Mouse (Mus musculus) liver, embryonic 11.5 days (tissue): ENCODE data around the gene Msln. TPM values are rescaled to one million over a fixed set of nuclear protein-coding genes. Genes with fewer than 3 reads are reported as not detected.

Source experiments
- ATAC-seq: fragments of 200-750 bp; cut with Nextera tagmentation; replicated peaks from 2 replicates; pipeline ENCODE4 v1.8.0; 2017; ENCODE audit warnings: moderate number of reproducible peaks, mild to moderate bottlenecking, moderate TSS enrichment, moderate library complexity; ENCODE audit not compliant: low FRiP score
- DNase-seq: peaks from one replicate; pipeline ENCODE4 v3.0.0-alpha.2; 2017; ENCODE audit warnings: low spot score
- H3K27ac ChIP-seq: fragments of 300-500 bp; sonication (generic); 2 replicates; pipeline ENCODE4 v1.5.1; 2014; ENCODE audit warnings: mild to moderate bottlenecking, low read depth, low read length, control low read depth
- H3K27me3 ChIP-seq: fragments of 300-500 bp; sonication (generic); replicated peaks from 2 replicates; pipeline ENCODE4 v1.6.1; 2014; ENCODE audit warnings: low read length, mixed read lengths; ENCODE audit not compliant: control insufficient read depth, insufficient read depth
- H3K36me3 ChIP-seq: fragments of 300-500 bp; sonication (generic); 2 replicates; pipeline ENCODE4 v1.6.1; 2014; ENCODE audit warnings: mild to moderate bottlenecking, low read length, moderate library complexity, mixed read lengths; ENCODE audit not compliant: control insufficient read depth, insufficient read depth
- H3K4me1 ChIP-seq: fragments of 300-500 bp; sonication (generic); replicated peaks from 2 replicates; pipeline ENCODE4 v1.6.1; 2014; ENCODE audit warnings: low read length, mixed read lengths; ENCODE audit not compliant: control insufficient read depth, insufficient read depth
- H3K4me2 ChIP-seq: fragments of 300-500 bp; sonication (generic); 2 replicates; pipeline ENCODE4 v1.6.1; 2014; ENCODE audit warnings: mild to moderate bottlenecking, control low read depth, moderate library complexity
- H3K4me3 ChIP-seq: fragments of 300-500 bp; sonication (generic); 2 replicates; pipeline ENCODE4 v1.5.1; 2014; ENCODE audit warnings: low read depth, low read length, control low read depth
- H3K9ac ChIP-seq: fragments of 300-500 bp; sonication (generic); 2 replicates; pipeline ENCODE4 v1.6.1; 2014; ENCODE audit warnings: low read depth, low read length, control low read depth
- H3K9me3 ChIP-seq: fragments of 300-500 bp; sonication (generic); 2 replicates; pipeline ENCODE4 v1.6.1; 2016; ENCODE audit warnings: low read length, inconsistent platforms, mixed read lengths; ENCODE audit not compliant: control insufficient read depth
- WGBS: fragments of 180-500 bp; shearing (Covaris S2); extraction: QIAGEN DNeasy Blood & Tissue Kit; methylation state at CpG from one replicate; pipeline ENCODE4 v1.1.7; 2014; 5-methylcytosine and 5-hydroxymethylcytosine counted together
- polyA plus RNA-seq: library from polyadenylated mRNA; unstranded; fragments of >200 nt; fragmentation: Nextera tagmentation; extraction: Ambion mirVana; gene quantifications from 2 replicates; pipeline ENCODE4 v1.2.1, GENCODE M21; 2014

Msln gene
- polyA plus RNA-seq, 1 experiment from 2014 or later: 0.55 TPM

DNA sequence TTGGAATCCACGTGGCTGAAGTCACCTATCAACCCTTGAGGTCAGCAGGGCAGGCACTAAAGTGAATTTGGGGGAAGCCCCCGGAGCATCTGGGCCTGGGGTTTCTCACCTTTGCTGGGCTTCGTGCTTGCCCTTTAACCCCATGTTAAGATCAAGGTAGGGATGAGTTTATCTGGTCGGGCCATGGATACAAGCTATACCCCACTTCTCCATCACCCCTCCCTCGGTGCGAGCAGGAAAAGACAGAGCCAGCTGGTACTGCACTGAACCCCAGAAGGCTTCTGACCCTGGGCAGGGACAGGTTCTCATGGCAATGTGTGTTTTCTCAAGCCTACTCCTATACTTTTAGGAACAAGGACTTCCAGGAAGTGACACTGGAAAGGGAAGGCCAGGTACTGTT, 27.2 kb upstream of the Msln start:
- peaks cover 29% of the 10 kb centered on the region for H3K36me3 ChIP-seq
- H3K4me1 ChIP-seq: peaks cover 9% of the 10 kb centered on the region
- H3K4me2 ChIP-seq: no peak overlapping the region
- WGBS: 81% methylated on average over 6 of the region's 6 CpGs
- no peak for ATAC-seq
- no peak for DNase-seq
- H3K9ac ChIP-seq: no peak overlapping the region
- H3K27me3 ChIP-seq: no peaks in the 10 kb centered on the region
- no peak overlapping the region for H3K4me3 ChIP-seq
- H3K27ac ChIP-seq: no peak overlapping the region
- H3K9me3 ChIP-seq: no peaks in the 10 kb centered on the region

DNA sequence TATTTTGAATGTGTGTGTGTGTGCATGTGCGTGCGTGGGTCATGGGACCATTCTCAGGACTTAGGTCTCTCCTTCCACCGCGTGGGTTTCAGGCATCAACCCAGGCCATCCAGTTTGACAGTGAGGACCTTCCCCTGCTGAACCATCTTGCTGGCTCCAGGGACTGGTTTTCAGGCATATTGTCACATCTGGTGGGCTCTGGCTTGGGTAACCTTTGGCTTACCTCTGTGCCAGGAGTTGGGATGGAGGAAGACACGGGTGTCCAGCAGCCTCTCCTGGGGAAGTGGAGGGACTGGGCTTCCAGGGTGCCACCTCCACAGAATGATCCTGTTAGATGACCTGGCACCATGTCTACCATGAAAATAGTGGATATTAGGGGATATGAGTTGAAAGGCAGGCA, 23.8 kb upstream of the Msln start:
- no peak overlapping the region for H3K4me3 ChIP-seq
- 91% methylated on average over 5 of the region's 5 CpGs for WGBS
- H3K9ac ChIP-seq: no peak overlapping the region
- ATAC-seq (no peak), DNase-seq (no peak)
- H3K9me3 ChIP-seq: no peaks in the 10 kb centered on the region
- peaks cover 10% of the 10 kb centered on the region for H3K4me1 ChIP-seq
- H3K4me2 ChIP-seq: no peak overlapping the region
- H3K27me3 ChIP-seq: no peaks in the 10 kb centered on the region
- H3K27ac ChIP-seq: no peak overlapping the region
- peaks cover 27% of the 10 kb centered on the region for H3K36me3 ChIP-seq

DNA sequence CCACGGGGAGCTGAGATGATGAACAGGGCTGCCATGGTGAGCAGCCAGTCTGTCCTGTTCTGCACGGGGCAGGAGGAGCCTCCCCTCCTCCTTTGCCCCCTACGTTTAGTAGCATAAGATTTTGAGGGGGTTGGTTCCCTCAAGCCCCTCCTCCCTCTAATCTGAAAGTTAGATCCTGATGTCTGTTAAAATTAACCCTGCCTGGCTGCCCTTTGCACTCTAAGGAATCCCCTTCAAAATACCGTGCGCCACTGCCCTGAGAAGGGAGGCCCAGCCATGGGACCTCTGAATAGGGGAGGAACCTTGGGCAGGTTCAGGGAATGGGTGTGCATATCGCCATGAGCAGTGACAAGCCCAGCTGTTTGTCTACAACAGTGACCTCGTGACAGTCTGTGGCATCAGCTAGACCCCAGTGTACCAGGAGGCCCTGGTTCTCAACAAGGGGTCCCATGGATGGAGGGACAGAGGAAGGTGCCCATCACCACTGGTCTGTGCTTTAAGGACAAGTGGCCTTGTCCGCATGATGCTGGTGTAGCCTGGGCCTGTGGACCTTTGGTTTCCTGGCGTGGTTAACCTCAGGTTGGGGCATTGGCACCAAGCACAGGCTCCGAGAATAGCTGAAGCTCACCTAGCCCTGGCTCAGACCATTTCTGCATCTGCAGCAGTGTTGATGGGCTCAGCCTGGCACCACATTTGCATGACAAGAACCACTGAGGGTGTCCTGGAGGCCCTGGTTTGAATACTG, 21.3 kb upstream of the Msln start:
- Histone ChIP-seq H3K9ac (no peak overlapping the region), H3K4me1 (peaks cover 10% of the 10 kb centered on the region)

DNA sequence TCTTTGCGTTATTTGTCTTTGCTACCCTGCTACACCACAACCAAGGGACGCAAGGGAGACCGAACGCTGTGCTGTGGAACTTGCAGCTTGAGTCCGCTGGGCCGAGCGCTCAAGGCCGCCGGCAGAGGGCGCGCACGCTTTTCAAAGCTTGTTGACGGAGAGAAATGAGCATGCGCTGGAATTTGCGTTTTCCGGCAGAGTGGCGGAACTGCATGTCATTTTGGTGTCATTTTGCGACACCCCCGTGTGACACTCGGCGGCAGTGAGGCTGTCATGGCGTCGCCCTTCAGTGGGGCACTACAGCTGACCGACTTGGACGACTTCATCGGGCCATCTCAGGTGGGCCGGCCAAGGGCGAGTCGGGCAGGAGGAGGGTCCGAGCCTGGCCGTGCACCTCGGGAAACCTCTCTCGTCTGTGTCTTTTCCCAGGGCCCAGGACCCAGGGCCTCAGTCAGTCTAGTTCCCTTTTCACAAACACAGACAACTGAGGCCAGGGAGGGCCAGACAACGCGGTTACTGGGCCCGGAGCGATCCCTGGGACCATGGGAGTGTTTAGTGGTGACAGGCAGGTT, 19.5 kb upstream of the Msln start, which contains the start of gene Narfl:
Narfl (plus strand) TSS at position 228 of the 572 bp plus-strand sequence.
- Histone ChIP-seq H3K27me3 (peaks cover 3% of the 10 kb centered on the region; the same call in 1 of the 2 replicates), H3K4me3 (peak within 1 kb of the TSS; percentile 71), H3K27ac (no peak within 1 kb of the TSS), H3K36me3 (peaks cover 5% of the 10 kb centered on the region; the same call in 1 of the 2 replicates), H3K9ac (peak within 1 kb of the TSS; percentile 75), H3K4me2 (peak within 1 kb of the TSS; percentile 91), H3K9me3 (no peaks in the 10 kb centered on the region), H3K4me1 (peaks cover 10% of the 10 kb centered on the region)
- DNase-seq: peak; percentile 99
- peak; percentile 83 for ATAC-seq
- under 1% methylated on average over 37 of the region's 37 CpGs for WGBS

More for the DNA sequence above, 21.3 kb upstream of the Msln start:
- H3K4me3 ChIP-seq: no peak overlapping the region
- no peak overlapping the region for H3K27ac ChIP-seq
- H3K36me3 ChIP-seq: peaks cover 8% of the 10 kb centered on the region
- ATAC-seq (no peak), DNase-seq (no peak)
- 77% methylated on average over 10 of the region's 10 CpGs for WGBS
- no peak overlapping the region for H3K4me2 ChIP-seq
- H3K9me3 ChIP-seq: no peaks in the 10 kb centered on the region
- 0 out of 2 replicates have a peak, but pooled peaks cover 3% of the 10 kb centered on the region for H3K27me3 ChIP-seq

DNA sequence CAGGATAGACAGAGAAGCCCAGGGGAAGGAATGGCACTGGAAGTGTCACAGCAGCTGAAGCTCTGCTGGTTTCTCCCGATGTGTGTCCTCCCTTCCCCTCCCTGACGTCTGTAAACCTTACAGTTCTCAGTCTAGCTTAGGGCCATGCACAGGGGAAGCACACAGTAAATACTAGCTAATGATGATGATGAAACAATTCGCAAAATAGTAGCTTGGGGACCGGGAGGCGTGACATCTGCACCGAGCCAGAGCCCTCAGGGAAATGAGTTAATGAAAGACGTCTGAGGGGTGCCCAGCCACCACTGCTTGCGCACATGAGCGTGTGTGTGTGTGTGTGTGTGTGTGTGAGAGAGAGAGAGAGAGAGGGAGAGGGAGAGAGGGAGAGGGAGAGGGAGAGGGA, 15.2 kb upstream of the Msln start:
- DNase-seq (no peak), ATAC-seq (no peak)
- Histone ChIP-seq H3K4me1 (peaks cover 6% of the 10 kb centered on the region), H3K4me2 (no peak overlapping the region), H3K9me3 (no peaks in the 10 kb centered on the region), H3K4me3 (no peak overlapping the region), H3K27me3 (peaks cover 6% of the 10 kb centered on the region; the same call in 1 of the 2 replicates), H3K27ac (no peak overlapping the region), H3K9ac (no peak overlapping the region), H3K36me3 (no peaks in the 10 kb centered on the region)
- 53% methylated on average over 9 of the region's 9 CpGs for WGBS

GRCm38 (mm10) chr17:25765886-25766285, 11.7 kb upstream of the Msln start:
- 71% methylated on average over 5 of the region's 5 CpGs for WGBS
- Histone ChIP-seq H3K4me3 (no peak overlapping the region), H3K9me3 (no peaks in the 10 kb centered on the region), H3K27ac (no peak overlapping the region), H3K9ac (no peak overlapping the region), H3K4me1 (no peaks in the 10 kb centered on the region), H3K36me3 (no peaks in the 10 kb centered on the region), H3K4me2 (no peak overlapping the region), H3K27me3 (peaks cover 3% of the 10 kb centered on the region; the same call in 1 of the 2 replicates)
- no peak for ATAC-seq
- no peak for DNase-seq

- Histone ChIP-seq H3K36me3 (no peaks in the 10 kb centered on the region), H3K27ac (no peak overlapping the region), H3K4me1 (no peaks in the 10 kb centered on the region), H3K9ac (no peak overlapping the region), H3K4me2 (no peak overlapping the region), H3K9me3 (no peaks in the 10 kb centered on the region), H3K27me3 (peaks cover 3% of the 10 kb centered on the region; the same call in 1 of the 2 replicates), H3K4me3 (no peak overlapping the region)
- WGBS: 31% methylated on average over 3 of the region's 3 CpGs
- ATAC-seq (no peak), DNase-seq (no peak)
Observed at GRCm38 (mm10) chr17:25762591-25762990, 8.4 kb upstream of the Msln start.

GRCm38 (mm10) chr17:25761561-25761970, 7.4 kb upstream of the Msln start:
- no peaks in the 10 kb centered on the region for H3K4me1 ChIP-seq
- no peaks in the 10 kb centered on the region for H3K9me3 ChIP-seq
- H3K36me3 ChIP-seq: no peaks in the 10 kb centered on the region
- H3K27me3 ChIP-seq: 0 out of 2 replicates have a peak, but pooled peaks cover 3% of the 10 kb centered on the region
- no peak overlapping the region for H3K4me2 ChIP-seq
- H3K9ac ChIP-seq: no peak overlapping the region
- WGBS: 47% methylated on average over 4 of the region's 4 CpGs
- no peak for ATAC-seq
- no peak for DNase-seq
- no peak overlapping the region for H3K4me3 ChIP-seq
- no peak overlapping the region for H3K27ac ChIP-seq

- H3K4me2 ChIP-seq: no peak overlapping the region
- no peaks in the 10 kb centered on the region for H3K36me3 ChIP-seq
- H3K27ac ChIP-seq: no peak overlapping the region
- no peak overlapping the region for H3K4me3 ChIP-seq
- ATAC-seq (no peak), DNase-seq (no peak)
- H3K9ac ChIP-seq: no peak overlapping the region
- no peaks in the 10 kb centered on the region for H3K27me3 ChIP-seq
- no peaks in the 10 kb centered on the region for H3K9me3 ChIP-seq
- no peaks in the 10 kb centered on the region for H3K4me1 ChIP-seq
- 71% methylated on average over 8 of the region's 8 CpGs for WGBS
Observed at GRCm38 (mm10) chr17:25760148-25760547, 6.0 kb upstream of the Msln start.
